Mouse (Mus musculus) thymus, postnatal 0 days (tissue): ENCODE results near the gene Apba3. TPM values are rescaled to one million over a fixed set of nuclear protein-coding genes. Genes with fewer than 3 reads are reported as not detected.
A peak's percentile ranks its signal among the peaks of the same experiment; 100 is the strongest.

ENCODE experiments used
- DNase-seq: peaks from one replicate; pipeline ENCODE4 v3.0.0-alpha.2; 2015; ENCODE audit warnings: low spot score
- microRNA-seq: library from miRNA; unstranded; fragments of <30 nt; microRNA quantifications from one replicate; pipeline ENCODE4, GENCODE M21; 2016; ENCODE audit warnings: borderline number of aligned reads
- polyA plus RNA-seq: library from polyadenylated mRNA; unstranded; fragments of >200 nt; fragmentation: Nextera tagmentation; extraction: Ambion mirVana; gene quantifications from 2 replicates; pipeline ENCODE4 v1.2.1, GENCODE M21; 2015

Apba3 gene
- polyA plus RNA-seq, 1 experiment from 2014 or later: 34.8 TPM

DNA sequence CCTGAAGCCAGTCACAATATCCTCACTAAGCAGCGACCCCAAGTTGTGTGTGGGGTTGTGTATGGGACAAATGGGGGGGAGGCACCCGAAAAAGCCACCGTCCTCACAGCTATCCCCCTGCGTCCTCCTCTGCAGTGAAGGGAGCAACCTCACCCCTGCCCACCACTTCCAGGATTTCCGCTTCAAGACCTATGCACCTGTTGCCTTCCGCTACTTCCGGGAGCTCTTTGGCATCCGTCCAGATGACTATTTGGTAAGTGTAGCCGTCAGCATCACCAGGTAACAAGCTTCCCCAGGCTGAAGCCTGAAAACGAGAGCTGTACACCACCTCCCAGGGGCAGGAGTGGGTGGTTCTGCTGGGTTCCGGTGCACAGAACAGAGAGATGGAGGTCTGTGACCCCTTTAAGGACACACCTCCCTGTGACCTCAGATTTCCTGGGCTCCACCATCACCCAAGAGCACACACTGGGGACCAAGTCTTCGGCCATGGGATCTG is 39.5 kb downstream of the Apba3 start:
- no peak for DNase-seq

DNA sequence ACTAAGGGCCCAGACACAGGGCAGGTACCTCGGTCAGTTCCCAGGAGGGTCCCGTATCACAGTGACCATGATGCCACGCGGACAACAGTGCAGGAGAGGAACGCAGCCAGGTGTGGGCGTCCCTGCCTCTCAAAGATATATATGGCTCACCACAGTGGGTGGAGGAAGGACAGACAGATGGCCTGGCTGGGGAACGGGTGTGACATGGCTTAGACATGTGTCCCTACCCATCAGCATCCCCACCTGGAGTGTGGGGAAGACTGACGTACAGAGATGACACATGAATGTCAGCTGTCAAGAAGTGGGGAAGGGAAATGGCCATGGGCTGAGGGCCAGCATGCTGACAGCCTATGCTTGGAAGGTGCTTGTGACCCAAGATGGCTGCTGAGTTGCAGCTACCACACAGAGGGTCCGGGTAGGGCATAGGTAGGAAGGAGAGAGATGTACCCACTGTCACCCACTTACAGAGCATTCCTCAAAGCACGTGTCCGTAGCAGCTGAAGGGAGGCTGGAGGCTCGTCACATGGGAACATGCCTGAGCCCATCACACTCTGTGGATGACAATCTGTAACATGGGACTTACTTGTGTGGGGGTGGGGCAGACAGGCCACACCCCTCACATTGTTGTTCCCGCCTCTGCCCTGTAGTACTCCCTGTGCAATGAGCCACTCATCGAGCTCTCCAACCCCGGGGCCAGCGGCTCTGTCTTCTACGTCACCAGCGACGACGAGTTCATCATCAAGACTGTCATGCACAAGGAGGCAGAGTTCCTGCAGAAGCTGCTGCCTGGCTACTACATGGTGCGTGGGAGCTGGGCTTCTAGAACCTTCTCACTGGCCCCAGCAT is 40.3 kb downstream of the Apba3 start:
- DNase-seq: no peak

- DNase-seq: no peak
Observed at GRCm38 (mm10) chr10:81309571-81309970, 42.8 kb downstream of the Apba3 start.

GRCm38 (mm10) chr10:81313581-81313980 is 46.8 kb downstream of the Apba3 start:
- no peak for DNase-seq

- no peak for DNase-seq
Observed at GRCm38 (mm10) chr10:81314201-81314600, 47.4 kb downstream of the Apba3 start.

DNA sequence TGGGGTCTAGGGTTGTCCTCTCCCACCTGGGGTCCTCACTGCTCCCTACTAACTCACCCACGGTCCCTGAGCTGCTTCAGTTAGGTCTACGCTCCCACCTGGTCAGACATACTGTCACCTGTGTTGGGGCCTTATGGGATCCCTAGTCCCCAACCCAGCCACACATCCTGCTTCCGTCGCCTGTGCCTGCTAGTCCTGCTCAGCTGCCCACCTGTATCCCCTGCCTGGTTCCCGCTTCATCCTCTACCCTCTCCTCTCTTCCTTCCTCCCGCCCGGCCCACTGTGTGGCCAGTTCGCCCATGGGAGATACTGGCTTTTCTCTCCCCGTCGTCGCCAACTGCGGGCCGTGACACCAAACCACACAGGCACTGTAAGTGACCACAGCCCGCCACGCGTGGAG is 48.8 kb downstream of the Apba3 start:
- DNase-seq: no peak

DNA sequence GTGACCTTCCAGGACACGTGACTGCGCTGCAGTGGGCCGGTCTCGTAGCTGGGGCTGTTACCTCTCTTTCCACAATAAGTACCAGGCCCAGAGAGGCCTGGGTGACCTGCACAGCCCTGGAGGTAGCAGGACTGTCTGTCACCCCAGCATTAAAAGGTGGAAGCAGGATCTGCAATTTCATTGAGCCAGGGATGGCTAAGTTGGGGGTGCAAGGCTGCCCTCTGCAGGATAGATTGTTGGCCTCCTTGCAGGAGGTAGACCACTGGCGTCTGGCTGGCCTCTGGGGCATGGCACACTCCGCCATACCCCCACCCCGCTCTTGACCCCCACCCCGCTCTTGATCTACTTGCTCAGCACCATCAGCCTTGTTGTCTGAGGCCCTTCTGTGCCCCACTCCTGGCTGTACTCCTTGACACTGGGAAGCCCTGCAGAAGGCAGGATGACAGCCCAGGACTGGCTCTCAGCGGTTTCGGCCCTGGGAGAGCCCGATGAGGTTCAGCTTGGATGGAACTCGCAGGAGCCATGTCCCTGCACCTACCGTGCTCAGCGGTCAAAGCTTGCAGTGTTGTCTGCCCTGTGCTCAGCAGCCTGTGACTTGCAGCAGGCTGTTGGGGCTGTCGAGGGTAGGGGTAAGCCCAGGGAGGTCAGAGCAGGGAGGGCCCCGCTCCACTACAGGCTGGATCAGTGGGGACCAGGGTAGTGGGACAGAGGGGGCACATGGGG is 49.7 kb downstream of the Apba3 start:
- DNase-seq: no peak

DNA sequence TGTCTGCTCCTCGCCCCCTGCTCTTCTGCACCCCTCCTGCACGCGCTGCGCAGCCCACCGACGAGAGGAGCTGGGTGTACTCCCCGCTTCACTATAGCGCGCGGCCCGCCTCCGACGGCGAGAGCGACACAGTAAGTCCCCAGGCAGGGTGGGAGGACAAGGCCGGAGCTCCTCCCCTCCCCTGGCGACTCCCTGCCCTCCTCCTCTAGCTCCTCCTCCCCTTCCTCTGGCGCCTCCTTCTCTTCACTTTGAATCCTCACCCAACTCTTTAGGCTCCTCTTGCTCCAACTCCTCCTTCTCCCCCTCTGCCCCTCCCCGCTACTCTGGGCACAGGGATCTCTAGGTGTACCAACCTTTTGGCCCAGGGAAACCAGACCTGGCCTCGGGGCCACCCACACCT is 50.5 kb downstream of the Apba3 start:
- no peak for DNase-seq

GRCm38 (mm10) chr10:81318589-81319329 is 52.0 kb downstream of the Apba3 start:
- DNase-seq: no peak

GRCm38 (mm10) chr10:81319330-81319699 is 52.6 kb downstream of the Apba3 start:
- no peak for DNase-seq

DNA sequence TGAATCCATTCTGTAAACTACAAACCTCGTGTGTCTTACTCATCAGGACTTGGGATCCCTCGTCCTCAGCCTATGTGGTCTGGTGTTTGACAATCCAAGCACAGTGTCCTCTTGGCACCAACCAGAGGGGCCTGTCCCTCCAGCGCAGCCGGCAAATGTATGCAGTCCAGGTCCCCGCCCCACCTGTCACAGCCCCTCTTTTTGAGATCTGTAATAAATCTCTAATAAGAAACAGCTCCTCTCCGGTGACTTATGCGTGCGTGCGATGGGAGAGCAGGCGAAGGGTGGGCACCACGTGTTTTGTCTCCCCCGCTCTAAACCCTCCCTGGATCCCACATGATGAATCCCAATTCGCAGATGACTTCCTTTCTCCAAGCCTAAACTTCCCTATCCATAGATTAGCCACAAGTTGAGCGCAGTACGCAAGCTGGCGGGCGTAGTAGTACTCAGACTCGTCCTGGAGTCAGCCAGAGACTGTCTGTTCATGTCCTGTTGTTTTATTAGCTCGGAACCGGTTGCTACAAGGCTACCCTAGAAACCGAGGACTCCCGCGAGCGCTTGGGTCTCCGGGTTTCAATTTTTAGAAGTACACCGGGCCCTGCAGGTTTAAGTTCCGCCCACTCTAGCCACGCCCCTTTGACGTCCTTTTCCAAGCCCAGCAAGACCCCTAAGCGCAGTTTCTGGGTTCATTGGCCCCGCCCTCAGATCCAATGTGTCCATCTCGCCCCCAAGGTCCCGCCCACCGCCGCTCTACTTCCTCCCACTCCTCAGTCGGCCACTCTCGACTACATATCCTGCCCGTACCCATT is 53.2 kb downstream of the Apba3 start:
- peak; percentile 34 for DNase-seq

GRCm38 (mm10) chr10:81320550-81321347 is 54.0 kb downstream of the Apba3 start, which contains the start of gene Cactin:
Gene Cactin, plus strand, starts transcription at chr10:81321103.
- peak; percentile 100 for DNase-seq

- DNase-seq: no peak
Observed at GRCm38 (mm10) chr10:81321436-81321835, 54.7 kb downstream of the Apba3 start.

- DNase-seq: no peak
Observed at GRCm38 (mm10) chr10:81322444-81322843, 55.7 kb downstream of the Apba3 start.

Small RNA genes within 50 kb of the gene (microRNA-seq; reads per million reads assigned to microRNA genes)
- gene Mir3057: 2.5 reads per million

Other genes with a start within 250 kb of the Apba3 start
- 0.04 TPM in 1 of 2 replicates, not detected in the other for gene Diras1, start 241.3 kb upstream of the Apba3 start, polyA plus RNA-seq
- 16.0 and 16.8 TPM in 2 replicates for gene Slc39a3, start 229.5 kb upstream of the Apba3 start, polyA plus RNA-seq
- gene Sgta, start 206.8 kb upstream of the Apba3 start, polyA plus RNA-seq: 120 and 127 TPM in 2 replicates
- 20.1 and 25.8 TPM in 2 replicates for gene Thop1, start 196.9 kb upstream of the Apba3 start, polyA plus RNA-seq
- gene Creb3l3, start 168.1 kb upstream of the Apba3 start, polyA plus RNA-seq: 0.24 and 0.53 TPM in 2 replicates
- gene Map2k2, start 161.0 kb upstream of the Apba3 start, polyA plus RNA-seq: 142 and 150 TPM in 2 replicates
- gene Zbtb7a, start 131.7 kb upstream of the Apba3 start, polyA plus RNA-seq: 34.5 and 44.9 TPM in 2 replicates
- 37.3 and 39.0 TPM in 2 replicates for gene Pias4, start 99.0 kb upstream of the Apba3 start, polyA plus RNA-seq
- gene Eef2, start 90.3 kb upstream of the Apba3 start, polyA plus RNA-seq: 612 and 638 TPM in 2 replicates
- gene Dapk3, start 84.0 kb upstream of the Apba3 start, polyA plus RNA-seq: 47.8 and 54.1 TPM in 2 replicates
- gene 4930442H23Rik, start 83.1 kb upstream of the Apba3 start, polyA plus RNA-seq: not detected in 2 replicates
- gene Nmrk2, start 64.9 kb upstream of the Apba3 start, polyA plus RNA-seq: 0.08 TPM in 1 of 2 replicates, not detected in the other
- 0.62 and 0.70 TPM in 2 replicates for gene Atcay, start 36.1 kb upstream of the Apba3 start, polyA plus RNA-seq
- 0.81 and 1.7 TPM in 2 replicates for gene Zfr2, start 33.8 kb upstream of the Apba3 start, polyA plus RNA-seq
- 17.7 and 19.3 TPM in 2 replicates for gene Matk, start 14.0 kb upstream of the Apba3 start, polyA plus RNA-seq
- gene Mrpl54, start within 50 bp of the Apba3 start, polyA plus RNA-seq: 216 and 225 TPM in 2 replicates
- gene Tjp3, start 24.6 kb downstream of the Apba3 start, polyA plus RNA-seq: 7.8 and 9.3 TPM in 2 replicates
- 36.9 and 38.6 TPM in 2 replicates for gene Pip5k1c, start 26.0 kb downstream of the Apba3 start, polyA plus RNA-seq
- 41.3 and 45.8 TPM in 2 replicates for gene Cactin, start 54.1 kb downstream of the Apba3 start, polyA plus RNA-seq
- 97.5 and 103 TPM in 2 replicates for gene Tbxa2r, start 61.8 kb downstream of the Apba3 start, polyA plus RNA-seq
- gene Gipc3, start 76.3 kb downstream of the Apba3 start, polyA plus RNA-seq: 0.14 and 0.16 TPM in 2 replicates
- 88.5 and 100 TPM in 2 replicates for gene Hmg20b, start 83.5 kb downstream of the Apba3 start, polyA plus RNA-seq
- gene Mfsd12, start 90.5 kb downstream of the Apba3 start, polyA plus RNA-seq: 36.3 and 38.1 TPM in 2 replicates
- gene 4930404N11Rik, start 98.9 kb downstream of the Apba3 start, polyA plus RNA-seq: 1.7 and 3.0 TPM in 2 replicates
- gene Fzr1, start 111.6 kb downstream of the Apba3 start, polyA plus RNA-seq: 87.1 and 96.9 TPM in 2 replicates
- gene Dohh, start 117.5 kb downstream of the Apba3 start, polyA plus RNA-seq: 71.3 and 78.7 TPM in 2 replicates
- 2.3 TPM in 2 replicates for gene Gm48551, start 117.5 kb downstream of the Apba3 start, polyA plus RNA-seq
- gene Gm48552, start 122.0 kb downstream of the Apba3 start, polyA plus RNA-seq: 0.72 and 1.5 TPM in 2 replicates
- gene Smim24, start 126.1 kb downstream of the Apba3 start, polyA plus RNA-seq: 12.5 and 14.0 TPM in 2 replicates
- gene Nfic, start 188.7 kb downstream of the Apba3 start, polyA plus RNA-seq: 21.5 and 21.9 TPM in 2 replicates
- 0.04 and 0.25 TPM in 2 replicates for gene Celf5, start 215.7 kb downstream of the Apba3 start, polyA plus RNA-seq
- 39.4 and 45.5 TPM in 2 replicates for gene Ncln, start 229.4 kb downstream of the Apba3 start, polyA plus RNA-seq
- 22.2 and 25.6 TPM in 2 replicates for gene S1pr4, start 233.2 kb downstream of the Apba3 start, polyA plus RNA-seq